Mouse (Mus musculus) G1E-ER4 (cell line): Measurements from ENCODE around the gene Wfdc10. TPM values are rescaled to one million over a fixed set of nuclear protein-coding genes. Genes with fewer than 3 reads are reported as not detected.
"Not testable (repeated sequence)": the region's sequence is repeated elsewhere in the genome, so short reads cannot be mapped to it uniquely, and the experiment has no call there.

ENCODE experiments used
- GATA1 ChIP-seq: IDR thresholded peaks from one replicate; pipeline ENCODE4 v1.8.0; 2012; ENCODE audit warnings: low read length, inconsistent platforms
- polyA plus RNA-seq: library from polyadenylated mRNA; stranded (reverse); fragments of >175 nt; gene quantifications from 2 replicates; pipeline ENCODE4 v1.2.3, GENCODE M21; 2012

The Wfdc10 gene
- not detected in 2 replicates for polyA plus RNA-seq

DNA sequence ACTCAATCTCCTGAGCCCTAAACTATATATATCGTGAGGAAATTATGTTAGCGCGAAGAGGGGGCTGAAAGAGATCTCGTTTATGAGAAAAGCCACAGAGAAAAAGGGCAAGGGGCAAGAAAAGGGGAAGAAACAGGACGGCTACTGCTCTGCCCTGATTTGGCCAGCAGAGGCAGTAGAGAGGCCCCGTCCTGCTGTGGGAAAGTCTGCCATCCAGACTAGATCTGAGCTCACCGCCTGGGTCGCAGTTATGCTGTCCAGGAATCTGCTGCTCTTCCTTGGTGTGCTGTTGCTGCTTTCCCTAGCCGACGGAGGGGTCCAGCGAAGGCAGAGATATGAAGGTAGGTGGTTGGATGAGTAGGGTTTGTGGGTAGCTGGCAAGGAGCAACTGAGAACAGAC, at the start of gene Wfdc10:
Wfdc10 (plus strand) TSS at position 189 of the 400 bp plus-strand sequence.
- TF ChIP-seq GATA1: no peak

- TF ChIP-seq GATA1: no peak
These were observed 47.1 kb upstream of the Wfdc10 start for GRCm38 (mm10) chr2:164608781-164609180.

- TF ChIP-seq GATA1: not testable (repeated sequence)
These were observed 42.4 kb upstream of the Wfdc10 start, which contains the start of the genes Wfdc6b and Wfdc8 for GRCm38 (mm10) chr2:164613471-164613870. Gene Wfdc6b (plus strand): TSS chr2:164613522. Gene Wfdc8 (minus strand): TSS chr2:164613626.

- TF ChIP-seq GATA1: no peak
These were observed 40.5 kb upstream of the Wfdc10 start for GRCm38 (mm10) chr2:164615386-164615785.

DNA sequence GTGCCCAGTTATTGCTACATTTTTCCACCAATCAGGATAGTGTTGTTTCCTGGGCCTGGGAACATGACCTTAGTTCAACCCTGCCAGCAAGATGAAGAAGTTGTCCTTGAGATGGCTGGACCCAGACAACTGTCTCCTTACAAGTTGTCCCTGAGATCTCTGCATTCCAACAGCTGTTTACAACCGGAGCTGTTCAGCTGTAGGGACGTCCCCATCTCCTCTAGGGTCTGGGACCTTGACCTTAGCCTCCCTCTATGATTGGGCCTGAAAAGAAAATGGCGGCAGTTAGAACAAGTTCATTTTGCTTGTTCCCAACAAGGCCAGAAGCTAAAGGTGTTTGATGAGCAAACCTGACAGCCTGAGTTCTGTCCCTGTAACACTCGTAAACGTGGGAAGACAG, 36.8 kb upstream of the Wfdc10 start:
- no peak for TF ChIP-seq GATA1

DNA sequence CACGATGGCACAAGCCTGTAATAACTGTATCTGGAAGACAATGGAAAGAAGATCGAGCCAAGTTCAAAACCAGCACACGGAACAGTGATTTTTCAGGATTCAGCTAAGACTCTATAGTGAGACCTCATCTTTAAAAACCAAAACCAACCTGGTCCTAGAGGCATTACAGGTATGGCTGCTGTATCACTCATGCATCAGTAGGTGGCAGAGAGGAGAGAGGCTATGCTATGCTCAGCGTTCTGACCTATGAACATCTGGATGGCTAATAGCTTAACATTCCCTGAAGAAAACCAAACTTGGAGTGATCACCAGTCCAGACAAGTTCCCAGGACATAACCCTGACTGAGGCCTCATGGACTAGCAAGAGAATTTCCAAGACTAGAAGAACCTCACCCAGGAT, 34.1 kb upstream of the Wfdc10 start:
- TF ChIP-seq GATA1: no peak

GRCm38 (mm10) chr2:164635266-164635665, 20.6 kb upstream of the Wfdc10 start:
- TF ChIP-seq GATA1: no peak

DNA sequence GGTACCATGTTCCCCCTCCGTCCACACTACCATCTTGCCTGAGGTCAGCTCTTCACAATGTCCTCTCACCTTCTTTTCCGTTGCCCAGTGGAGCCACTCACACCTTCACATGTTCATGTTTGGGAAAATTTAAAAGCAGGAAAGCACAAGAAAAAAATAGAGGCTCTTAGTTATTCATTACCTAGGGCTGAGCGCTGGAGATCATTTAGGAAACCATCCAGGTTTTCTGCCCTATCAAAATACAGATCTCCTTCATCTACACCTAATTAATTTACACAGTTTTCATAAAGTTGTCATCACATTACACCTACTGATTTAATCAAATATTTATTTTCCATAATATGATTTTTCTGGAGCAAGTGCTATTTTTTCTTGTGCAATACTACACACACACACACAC, 17.1 kb upstream of the Wfdc10 start, which contains the start of gene Wfdc16:
Wfdc16 (minus strand) TSS at position 101 of the 400 bp plus-strand sequence.
- no peak for TF ChIP-seq GATA1

GRCm38 (mm10) chr2:164641129-164641528, 14.7 kb upstream of the Wfdc10 start:
- TF ChIP-seq GATA1: no peak

DNA sequence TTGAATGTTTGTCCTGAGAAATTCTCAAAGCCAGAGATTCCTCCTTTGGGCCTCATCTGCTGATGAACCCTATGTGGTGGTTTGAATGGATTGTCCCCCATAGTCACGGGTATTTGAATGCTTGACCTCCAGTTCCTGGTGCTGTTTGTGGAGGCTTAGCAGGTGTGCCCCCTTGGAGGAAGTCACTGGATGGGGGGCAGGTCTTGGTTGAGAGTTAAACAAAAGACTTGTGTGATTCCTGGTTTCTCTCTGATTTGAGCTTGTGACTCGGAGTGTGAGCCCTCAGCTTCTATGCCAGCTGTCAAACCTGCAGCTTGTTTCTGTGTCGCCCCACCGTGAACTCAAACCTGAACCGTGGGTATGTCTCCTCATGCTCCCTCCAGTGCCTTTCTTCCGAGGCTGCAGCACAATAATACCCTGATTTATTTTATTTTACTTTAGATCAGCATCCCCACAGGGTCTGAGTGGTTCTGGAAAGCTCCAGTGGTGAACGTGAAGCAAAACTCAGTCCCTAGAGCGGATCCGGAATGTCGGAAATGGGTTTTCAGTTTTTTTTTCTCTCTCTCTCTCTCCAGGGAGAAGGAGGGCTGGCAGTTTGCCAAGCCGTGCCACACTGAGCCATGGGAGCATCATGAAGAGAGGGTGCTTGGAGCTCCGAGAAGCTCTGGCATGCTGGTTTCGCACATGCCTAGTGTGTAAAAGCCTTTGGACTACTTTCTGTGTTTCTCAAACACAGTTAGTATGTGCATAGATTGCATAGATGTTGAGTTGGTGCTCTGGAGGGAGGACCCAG, 13.8 kb upstream of the Wfdc10 start:
- TF ChIP-seq GATA1: no peak

DNA sequence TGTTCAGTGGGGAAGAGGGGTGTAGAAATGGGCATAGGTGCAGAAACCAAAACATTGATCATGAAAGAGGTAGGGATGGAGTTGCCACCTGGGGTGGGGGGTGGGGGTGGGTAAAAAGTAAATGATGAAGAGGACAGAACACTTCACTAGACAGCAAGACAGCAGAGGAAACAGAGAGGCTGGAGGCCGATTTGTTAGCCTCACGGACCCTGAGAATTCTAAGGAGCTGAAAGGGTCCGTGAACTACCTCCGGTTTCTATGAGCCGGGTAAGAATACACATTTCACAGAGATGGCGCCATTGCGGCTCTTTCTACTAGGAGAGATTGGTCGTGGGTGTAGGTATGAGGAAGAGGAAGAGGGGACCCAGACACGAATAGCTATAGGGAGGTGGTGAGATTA, 637 bp downstream of the Wfdc10 start, which contains the start of gene Wfdc9:
Wfdc9 (minus strand) TSS at position 101 of the 400 bp plus-strand sequence.
- TF ChIP-seq GATA1: no peak

DNA sequence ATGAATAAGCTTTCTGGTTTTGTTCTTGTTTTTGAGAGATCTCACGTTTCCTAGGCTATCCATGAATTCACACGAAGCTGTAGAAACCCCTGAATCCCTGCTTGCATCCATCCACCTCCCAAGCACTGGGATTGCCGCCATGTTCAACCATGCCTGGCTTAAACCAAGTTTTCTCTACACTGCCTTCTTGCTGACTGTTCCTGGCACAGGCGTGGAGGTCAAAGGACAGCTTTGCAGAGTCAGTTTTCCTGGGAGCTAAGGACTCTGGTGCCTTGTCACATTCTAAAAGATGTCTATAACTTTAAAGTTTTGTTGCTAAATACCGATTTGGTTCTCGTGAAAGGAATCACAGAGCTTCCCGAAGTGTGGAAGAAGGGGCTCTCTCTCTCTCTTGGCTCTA, 9.0 kb downstream of the Wfdc10 start:
- no peak for TF ChIP-seq GATA1

DNA sequence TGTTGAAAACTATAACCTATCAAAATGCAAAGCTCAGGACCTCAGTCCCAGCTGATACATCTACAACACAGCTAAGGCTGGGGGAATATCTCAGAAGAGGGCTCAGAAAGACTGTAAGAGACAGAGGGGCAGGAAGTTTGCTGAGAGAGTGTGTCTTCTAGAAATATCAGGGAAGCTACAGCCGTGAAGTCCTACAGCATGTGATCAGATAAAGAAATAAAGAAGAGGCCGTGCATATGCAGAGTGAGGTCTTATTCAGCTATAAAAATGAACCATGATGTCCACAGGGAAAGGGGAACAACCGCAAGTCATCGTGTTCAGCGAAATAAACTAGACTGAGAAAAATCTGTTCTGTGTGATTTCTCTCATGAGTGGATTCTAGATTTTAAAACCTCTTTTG, 14.4 kb downstream of the Wfdc10 start:
- TF ChIP-seq GATA1: no peak

GRCm38 (mm10) chr2:164670938-164671337, 15.1 kb downstream of the Wfdc10 start:
- no peak for TF ChIP-seq GATA1

GRCm38 (mm10) chr2:164673987-164674386, 18.1 kb downstream of the Wfdc10 start, which contains the start of gene Wfdc11:
Gene Wfdc11 (minus strand): TSS chr2:164674087.
- no peak for TF ChIP-seq GATA1

DNA sequence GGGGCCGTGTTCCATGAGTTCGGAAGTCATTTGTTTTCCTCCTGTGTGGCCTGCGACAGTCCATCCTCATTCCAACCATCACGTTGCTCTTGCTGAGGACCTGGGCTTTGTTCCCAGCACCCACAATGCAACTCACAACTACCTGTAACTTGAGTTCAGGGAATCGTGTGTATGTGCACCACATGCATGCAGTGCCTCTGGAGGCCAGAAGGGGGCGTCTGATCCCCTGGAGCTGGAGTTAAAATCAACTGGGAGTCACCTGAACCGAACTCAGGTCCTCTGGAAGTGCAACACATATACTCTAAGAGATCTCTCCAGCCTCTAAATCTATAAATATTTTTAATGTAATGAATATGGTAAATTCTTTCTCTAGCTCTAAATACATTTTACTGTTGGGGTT, 20.3 kb downstream of the Wfdc10 start:
- TF ChIP-seq GATA1: no peak
